Mouse (Mus musculus): ENCODE measurements around the gene Disc1.

GRCm38 (mm10) chr8:125115321-125115720, 61.3 kb downstream of the Disc1 start:
- TF ChIP-seq CTCF (IDR thresholded peaks at IDR 0.05; ENCODE audit: borderline replicate concordance, insufficient read depth, low read depth, low read length) (no peak), POLR2A (IDR thresholded peaks at IDR 0.05; ENCODE audit: borderline replicate concordance, insufficient read depth, low read length) (no peak)
